Mouse (Mus musculus) liver, embryonic 14.5 days (tissue): ENCODE results near the gene BC048671. TPM values are rescaled to one million over a fixed set of nuclear protein-coding genes. Genes with fewer than 3 reads are reported as not detected.

Experiments
- ATAC-seq: fragments of 200-750 bp; cut with Nextera tagmentation; 2 replicates; pipeline ENCODE4 v1.8.0; 2017; ENCODE audit warnings: moderate number of reproducible peaks, mild to moderate bottlenecking, moderate library complexity; ENCODE audit not compliant: insufficient read depth
- DNase-seq, 3 experiments: peaks; one replicate each; pipeline ENCODE4 v3.0.0-alpha.2; 2012 to 2013; ENCODE audit warnings: low read depth in 3 of 3, low spot score in 3 of 3
- H3K27ac ChIP-seq: fragments of 300-500 bp; sonication (generic); 2 replicates; pipeline ENCODE4 v1.5.1; 2014; ENCODE audit warnings: moderate library complexity, mild to moderate bottlenecking, control low read depth, inconsistent platforms
- H3K27me3 ChIP-seq: fragments of 300-500 bp; sonication (generic); 2 replicates; pipeline ENCODE4 v1.6.1; 2014; ENCODE audit warnings: mild to moderate bottlenecking, low read length, moderate library complexity; ENCODE audit not compliant: control insufficient read depth, insufficient read depth
- H3K36me3 ChIP-seq: fragments of 300-500 bp; sonication (generic); replicated peaks from 2 replicates; pipeline ENCODE4 v1.6.1; 2014; ENCODE audit warnings: low read depth; ENCODE audit not compliant: control insufficient read depth, insufficient read depth
- H3K4me1 ChIP-seq, 2 experiments: fragments of 200-500 bp in 1 of 2; fragments of 300-500 bp in 1 of 2; sonication (generic) in 1 of 2; replicated peaks; 2 replicates each; pipeline ENCODE4 v1.6.1; 2012 to 2014; ENCODE audit warnings: antibody characterized with exemption in 1 of 2, inconsistent platforms in 1 of 2, low read length in 1 of 2; ENCODE audit not compliant: control insufficient read depth in 2 of 2, insufficient read depth in 2 of 2
- H3K4me2 ChIP-seq: fragments of 300-500 bp; sonication (generic); 2 replicates; pipeline ENCODE4 v1.6.1; 2014; ENCODE audit warnings: low read depth, mild to moderate bottlenecking, control low read depth, moderate library complexity
- H3K4me3 ChIP-seq, 2 experiments: fragments of 200-500 bp in 1 of 2; fragments of 300-500 bp in 1 of 2; sonication (generic) in 1 of 2; 2 replicates each; pipeline ENCODE4 v1.5.1; 2012 to 2014; ENCODE audit warnings: low read depth in 2 of 2, low read length in 2 of 2, mild to moderate bottlenecking in 2 of 2, control low read depth in 1 of 2, inconsistent platforms in 1 of 2, moderate library complexity in 1 of 2; ENCODE audit not compliant: insufficient read depth in 1 of 2
- H3K9ac ChIP-seq: fragments of 300-500 bp; sonication (generic); replicated peaks from 2 replicates; pipeline ENCODE4 v1.6.1; 2014; ENCODE audit warnings: mild to moderate bottlenecking, control low read depth, moderate library complexity
- H3K9me3 ChIP-seq: fragments of 300-500 bp; sonication (generic); 2 replicates; pipeline ENCODE4 v1.6.1; 2016; ENCODE audit warnings: low read length, mixed read lengths; ENCODE audit not compliant: control insufficient read depth
- CTCF ChIP-seq: IDR thresholded peaks from 2 replicates; pipeline ENCODE4 v1.5.1; 2016; ENCODE audit warnings: antibody characterized with exemption, low read depth, control low read depth
- EP300 ChIP-seq: IDR thresholded peaks from 2 replicates; pipeline ENCODE4 v1.6.1; 2016; ENCODE audit warnings: antibody characterized with exemption, low read depth
- WGBS: fragments of 180-500 bp; shearing (Covaris S2); extraction: QIAGEN DNeasy Blood & Tissue Kit; methylation state at CpG from one replicate; pipeline ENCODE4 v1.1.7; 2014; ENCODE audit not compliant: insufficient replicate concordance; 5-methylcytosine and 5-hydroxymethylcytosine counted together
- polyA plus RNA-seq, 2 experiments: library from polyadenylated mRNA; depleted of rRNA in 1 of 2; stranded (reverse) in 1 of 2; unstranded in 1 of 2; fragments of >200 nt; fragmentation: Nextera tagmentation in 1 of 2; extraction: Ambion mirVana in 1 of 2; gene quantifications; 2 replicates each; pipeline versions ENCODE4 v1.2.1 to v1.2.3; 2012 to 2014

BC048671 gene
- polyA plus RNA-seq, 2 experiments: not detected

GRCm38 (mm10) chr6:90324026-90324425 is 23.0 kb downstream of the BC048671 start:
- DNase-seq (no peak), ATAC-seq (peak; percentile 19; the same call in 1 of the 2 replicates)
- Histone ChIP-seq H3K4me1 (peaks cover 0 to 8% of the 10 kb centered on the region in 2 experiments; a peak in 1 of 4 replicates), H3K4me2 (peak overlapping the region; percentile 49), H3K27ac (no peak overlapping the region), H3K27me3 (no peaks in the 10 kb centered on the region), H3K9me3 (no peaks in the 10 kb centered on the region), H3K36me3 (no peaks in the 10 kb centered on the region), H3K4me3 (peak overlapping the region; percentile 20 to 47; a peak in 3 of 4 replicates), H3K9ac (no peak overlapping the region)
- TF ChIP-seq CTCF (no peak), EP300 (no peak)
- 51% methylated on average over 3 of the region's 3 CpGs for WGBS

- peak overlapping the region; percentile 49 for H3K4me2 ChIP-seq
- WGBS: 34% methylated on average over 3 of the region's 3 CpGs
- no peaks in the 10 kb centered on the region for H3K27me3 ChIP-seq
- no peaks in the 10 kb centered on the region for H3K9me3 ChIP-seq
- no peaks in the 10 kb centered on the region for H3K36me3 ChIP-seq
- DNase-seq: no peak
- H3K4me1 ChIP-seq: peaks cover 0 to 8% of the 10 kb centered on the region in 2 experiments; a peak in 1 of 4 replicates
- peak overlapping the region; percentile 20 to 47 for H3K4me3 ChIP-seq
- no peak overlapping the region for H3K9ac ChIP-seq
- H3K27ac ChIP-seq: no peak overlapping the region
- TF ChIP-seq EP300 (no peak), CTCF (no peak)
- peak; percentile 53; the same call in 1 of the 2 replicates for ATAC-seq
These were observed 23.4 kb downstream of the BC048671 start for GRCm38 (mm10) chr6:90324463-90324862.

GRCm38 (mm10) chr6:90324991-90325390 is 24.0 kb downstream of the BC048671 start, which contains the start of gene Chst13:
Chst13 (minus strand) TSS chr6:90325185.
- H3K27ac ChIP-seq: no peak within 1 kb of the TSS
- no peak within 1 kb of the TSS for H3K9ac ChIP-seq
- H3K4me3 ChIP-seq: peak within 1 kb of the TSS; percentile 20 to 47
- TF ChIP-seq CTCF: no peak
- TF ChIP-seq EP300: no peak
- no peaks in the 10 kb centered on the region for H3K27me3 ChIP-seq
- ATAC-seq (peak; percentile 47; the same call in 1 of the 2 replicates), DNase-seq (peak in 1 of 3 experiments; percentile 15)
- H3K4me1 ChIP-seq: peaks cover 0 to 6% of the 10 kb centered on the region in 2 experiments; a peak in 1 of 4 replicates
- 8% methylated on average over 22 of the region's 22 CpGs for WGBS
- H3K9me3 ChIP-seq: no peaks in the 10 kb centered on the region
- peak within 1 kb of the TSS; percentile 49 for H3K4me2 ChIP-seq
- no peaks in the 10 kb centered on the region for H3K36me3 ChIP-seq

GRCm38 (mm10) chr6:90327670-90328069 is 26.7 kb downstream of the BC048671 start:
- H3K4me2 ChIP-seq: no peak overlapping the region
- no peak for ATAC-seq
- H3K9ac ChIP-seq: no peak overlapping the region
- WGBS: 11% methylated on average over 6 of the region's 6 CpGs
- DNase-seq: no peak
- peak; percentile 53 for TF ChIP-seq CTCF
- TF ChIP-seq EP300: no peak
- no peaks in the 10 kb centered on the region for H3K36me3 ChIP-seq
- H3K4me3 ChIP-seq: no peak overlapping the region
- H3K27me3 ChIP-seq: no peaks in the 10 kb centered on the region
- no peak overlapping the region for H3K27ac ChIP-seq
- peaks cover 0 to 2% of the 10 kb centered on the region in 2 experiments; a peak in 1 of 4 replicates for H3K4me1 ChIP-seq
- no peaks in the 10 kb centered on the region for H3K9me3 ChIP-seq

- H3K4me3 ChIP-seq: no peak overlapping the region
- TF ChIP-seq EP300 (no peak), CTCF (no peak)
- DNase-seq: no peak
- peaks cover 0 to 2% of the 10 kb centered on the region in 2 experiments; a peak in 1 of 4 replicates for H3K4me1 ChIP-seq
- no peaks in the 10 kb centered on the region for H3K36me3 ChIP-seq
- H3K27ac ChIP-seq: no peak overlapping the region
- ATAC-seq: no peak
- H3K9ac ChIP-seq: no peak overlapping the region
- H3K27me3 ChIP-seq: no peaks in the 10 kb centered on the region
- no peak overlapping the region for H3K4me2 ChIP-seq
- no peaks in the 10 kb centered on the region for H3K9me3 ChIP-seq
- 35% methylated on average over 1 of the region's 1 CpGs for WGBS
These were observed 28.9 kb downstream of the BC048671 start for GRCm38 (mm10) chr6:90329953-90330352.
